ENCODE assay signal across 14 mouse cellular contexts in the genomic region with DNA sequence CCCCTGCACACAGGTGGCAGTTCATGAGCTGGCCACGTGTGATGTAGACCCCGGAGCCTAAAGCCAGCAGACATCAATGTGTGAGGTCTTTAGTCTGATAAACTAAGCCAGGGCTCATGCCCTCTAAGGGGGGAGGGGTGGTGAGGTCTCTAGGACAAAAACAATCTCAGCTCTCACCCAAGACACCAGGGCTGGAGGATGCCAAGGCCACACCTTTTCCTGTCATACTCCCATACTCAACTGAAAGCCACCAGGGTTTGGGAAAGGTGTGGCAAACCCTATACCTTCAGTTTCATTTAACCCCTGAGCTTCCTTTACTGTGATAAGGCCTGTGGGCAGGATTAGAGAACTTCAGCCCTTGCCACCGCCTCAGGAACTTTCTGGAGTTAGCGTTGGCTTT.
"Had no signal": no experiment of that assay in that cellular context is flagged by ENCODE, and none has a peak within 500 bp of the region (broad histone marks: within the 10 kb centered on the region; RNA-seq: fewer than 3 reads in every experiment).

No protein-coding gene starts in this region.

- H3K9me3 ChIP-seq: intestine, embryonic 15.5 days; limb, embryonic 10.5 days; midbrain, embryonic 10.5 days; midbrain, embryonic 15.5 days; stomach, embryonic 15.5 days had no signal

- ATAC-seq: intestine, embryonic 15.5 days; lung, postnatal 0 days; midbrain, embryonic 15.5 days had no signal

- H3K36me3 ChIP-seq: limb, embryonic 10.5 days; midbrain, embryonic 10.5 days; midbrain, embryonic 15.5 days; stomach, embryonic 15.5 days had no signal

- H3K9ac ChIP-seq: intestine, embryonic 15.5 days; midbrain, embryonic 15.5 days; stomach, embryonic 15.5 days had no signal

- H3K27ac ChIP-seq: intestine, embryonic 15.5 days; left cerebral cortex, adult 2 months; limb, embryonic 10.5 days; midbrain, embryonic 10.5 days; midbrain, embryonic 15.5 days; stomach, embryonic 15.5 days had no signal

- H3K27me3 ChIP-seq: intestine, embryonic 15.5 days; midbrain, embryonic 15.5 days; stomach, embryonic 15.5 days had no signal

- DNase-seq: kidney, adult 18-20 months; kidney, postnatal 10 days; lung, adult 2 months; lung, postnatal 36 days; right cerebral cortex, postnatal 4 days; thymus, adult 2 months; thymus, postnatal 25 days had no signal

- H3K4me3 ChIP-seq: intestine, embryonic 15.5 days; left cerebral cortex, adult 2 months; limb, embryonic 10.5 days; midbrain, embryonic 10.5 days; midbrain, embryonic 15.5 days; stomach, embryonic 15.5 days had no signal

- H3K4me2 ChIP-seq: intestine, embryonic 15.5 days; midbrain, embryonic 15.5 days; stomach, embryonic 15.5 days had no signal

- H3K4me1 ChIP-seq: intestine, embryonic 15.5 days; stomach, embryonic 15.5 days had no signal
